Mouse (Mus musculus): ENCODE measurements around the gene Nedd9. TPM values are rescaled to one million over a fixed set of nuclear protein-coding genes. Genes with fewer than 3 reads are reported as not detected.

Gene Nedd9
- total and polyA plus RNA-seq, 3 experiments = 0.15 to 0.25 TPM; not detected in 1

GRCm38 (mm10) chr13:41405009-41405408, 82.2 kb downstream of the Nedd9 start:
- no peak for DNase-seq (ENCODE audit: low read depth, low spot score)
- Histone ChIP-seq H3K27me3 (ENCODE audit: control insufficient read depth in 1 of 2, insufficient read depth in 2 of 2, low read length in 2 of 2) (no peaks in the 10 kb centered on the region), H3K4me1 (ENCODE audit: control insufficient read depth in 1 of 2, insufficient read depth in 2 of 2, low read length in 2 of 2) (no peaks in the 10 kb centered on the region), H3K79me2 (ENCODE audit: control insufficient read depth, insufficient read depth, low read length, poor library complexity) (no peaks in the 10 kb centered on the region), H3K9me3 (replicated peaks; ENCODE audit: insufficient read depth, low read length) (no peaks in the 10 kb centered on the region), H3K36me3 (ENCODE audit: control insufficient read depth in 1 of 2, insufficient read depth in 2 of 2, low read length in 2 of 2) (no peaks in the 10 kb centered on the region), H3K4me3 (ENCODE audit: control insufficient read depth in 1 of 2, insufficient read depth in 1 of 2, low read depth in 2 of 2, low read length in 2 of 2) (no peak overlapping the region), H3K27ac (ENCODE audit: control insufficient read depth, low read depth, low read length) (no peak overlapping the region), H3K9ac (ENCODE audit: control insufficient read depth, low read depth, low read length, poor library complexity, severe bottlenecking) (no peak overlapping the region)
- TF ChIP-seq ELF1 (IDR thresholded peaks at IDR 0.05; ENCODE audit: low read depth, low read length) = no peak
- no peak for TF ChIP-seq MEF2A (IDR thresholded peaks at IDR 0.05; ENCODE audit: extremely low read depth, insufficient replicate concordance, low read depth, low read length, poor library complexity, severe bottlenecking)
- TF ChIP-seq BHLHE40 (IDR thresholded peaks at IDR 0.05; ENCODE audit: borderline replicate concordance, low read depth, low read length) = no peak
- no peak for TF ChIP-seq ZKSCAN1 (IDR thresholded peaks at IDR 0.05; ENCODE audit: low read depth, low read length)
- no peak for TF ChIP-seq POLR2AphosphoS5 (IDR thresholded peaks at IDR 0.05; ENCODE audit: borderline replicate concordance, low read depth, low read length)
- TF ChIP-seq MYB (IDR thresholded peaks at IDR 0.05; ENCODE audit: low read depth, low read length) = no peak
- no peak for TF ChIP-seq MXI1 (IDR thresholded peaks at IDR 0.05; ENCODE audit: low read depth, low read length)
- no peak for TF ChIP-seq JUND (IDR thresholded peaks at IDR 0.05; ENCODE audit: low read depth, low read length)
- no peak for TF ChIP-seq RCOR1 (IDR thresholded peaks at IDR 0.05; ENCODE audit: low read depth, low read length)
- no peak for TF ChIP-seq ZMIZ1 (IDR thresholded peaks at IDR 0.05; ENCODE audit: low read depth, low read length)
- TF ChIP-seq GABPA (IDR thresholded peaks at IDR 0.05; ENCODE audit: low read depth, low read length) = no peak
- TF ChIP-seq MAX (IDR thresholded peaks at IDR 0.05; ENCODE audit: low read length) = no peak

GRCm38 (mm10) chr13:41403838-41404237, 83.3 kb downstream of the Nedd9 start:
- Histone ChIP-seq H3K27ac (ENCODE audit: control insufficient read depth, low read depth, low read length) (no peak overlapping the region), H3K79me2 (ENCODE audit: control insufficient read depth, insufficient read depth, low read length, poor library complexity) (no peaks in the 10 kb centered on the region), H3K4me3 (ENCODE audit: control insufficient read depth in 1 of 2, insufficient read depth in 1 of 2, low read depth in 2 of 2, low read length in 2 of 2) (no peak overlapping the region), H3K9ac (ENCODE audit: control insufficient read depth, low read depth, low read length, poor library complexity, severe bottlenecking) (no peak overlapping the region), H3K4me1 (ENCODE audit: control insufficient read depth in 1 of 2, insufficient read depth in 2 of 2, low read length in 2 of 2) (no peaks in the 10 kb centered on the region), H3K9me3 (replicated peaks; ENCODE audit: insufficient read depth, low read length) (no peaks in the 10 kb centered on the region), H3K36me3 (ENCODE audit: control insufficient read depth in 1 of 2, insufficient read depth in 2 of 2, low read length in 2 of 2) (no peaks in the 10 kb centered on the region), H3K27me3 (ENCODE audit: control insufficient read depth in 1 of 2, insufficient read depth in 2 of 2, low read length in 2 of 2) (no peaks in the 10 kb centered on the region)
- DNase-seq (ENCODE audit: low read depth, low spot score) = no peak
- TF ChIP-seq MAZ (IDR thresholded peaks at IDR 0.05; ENCODE audit: low read depth, low read length) (no peak), NRF1 (IDR thresholded peaks at IDR 0.05; ENCODE audit: insufficient read depth, low read depth, low read length, poor library complexity, severe bottlenecking) (no peak), POLR2AphosphoS5 (IDR thresholded peaks at IDR 0.05; ENCODE audit: borderline replicate concordance, low read depth, low read length) (no peak), CHD2 (IDR thresholded peaks at IDR 0.05; ENCODE audit: low read length) (no peak)
